Mouse (Mus musculus) small intestine, adult 2 months (tissue): ENCODE measurements around the gene Nhp2.

Experiments used
- CTCF ChIP-seq: fragments of 200-500 bp; IDR thresholded peaks from 2 replicates; pipeline ENCODE4 v1.5.1; 2012; ENCODE audit warnings: low read depth, mild to moderate bottlenecking, control low read depth, inconsistent platforms, low read length, moderate library complexity, mixed read lengths; ENCODE audit not compliant: insufficient replicate concordance, insufficient read length; ENCODE audit errors: extremely low read depth
- POLR2A ChIP-seq: fragments of 200-500 bp; IDR thresholded peaks from 2 replicates; pipeline ENCODE4 v1.6.1; 2012; ENCODE audit warnings: low read depth, mild to moderate bottlenecking, control low read depth, inconsistent platforms, low read length, moderate library complexity

GRCm38 (mm10) chr11:51586411-51586810 is 33.1 kb upstream of the Nhp2 start:
- no peak for TF ChIP-seq POLR2A
- no peak for TF ChIP-seq CTCF
